Mouse (Mus musculus): ENCODE measurements at regions not wholly inside any gene's neighbourhood (a gene's known extent, or its start where the extent isn't known, plus 50 kb on each side); places are given as distances from the start of the nearest gene placed in this dataset.

GRCm38 (mm10) chr5:72241451-72241850, 73.5 kb upstream of the Commd8 start:
- TF ChIP-seq ZC3H11A (IDR thresholded peaks at IDR 0.05; ENCODE audit: low read depth, low read length) (no peak), CTCF (conservative IDR thresholded peaks at IDR 0.05 in 1 of 2, IDR thresholded peaks at IDR 0.05 in 1 of 2; ENCODE audit: low read depth in 2 of 2, low read length in 2 of 2) (no peak), POLR2A (IDR thresholded peaks at IDR 0.05; ENCODE audit: low read depth, low read length) (no peak), MYC (IDR thresholded peaks at IDR 0.05; ENCODE audit: low read depth, low read length) (no peak)

Measured in CH12.LX (cell line).